In genomic region chr14:33303348-33303819, GRCm38 (mm10) we compare ENCODE assay signal across 8 mouse cellular contexts.
A peak's percentile ranks its signal among the peaks of the same experiment; 100 is the strongest.
DNase-seq lines count a peak whose midpoint lies in the region; ATAC-seq lines count a peak whose summit lies in the region.

No protein-coding gene starts in this region.

- peak; percentile 94 for ATAC-seq in megakaryocyte progenitor cell, adult 5-6 weeks (replicated peaks; ENCODE audit: poor library complexity)

- peak; percentile 79 for DNase-seq in gastrocnemius, adult 18-20 months (ENCODE audit: low spot score)
- no peak for DNase-seq in gastrocnemius, postnatal 25 days
- peak; percentile 75 for DNase-seq in cerebellum, adult 8-10 months
- DNase-seq in forelimb bud, embryonic 11.5 days (ENCODE audit: low read depth, low spot score), result peak; percentile 87
- DNase-seq in induced T-regulatory cell, adult 2 months (ENCODE audit: low read depth), result peak; percentile 79
- peak; percentile 74 for DNase-seq in left cerebral cortex, adult 11 months (ENCODE audit: low spot score)
- peak; percentile 94 to 95 for DNase-seq in right cerebral cortex, adult 2 months (ENCODE audit: low spot score in 2 of 2)
